Mouse (Mus musculus): ENCODE measurements around the gene Cobll1. TPM values are rescaled to one million over a fixed set of nuclear protein-coding genes. Genes with fewer than 3 reads are reported as not detected.
A peak's percentile ranks its signal among the peaks of the same experiment; 100 is the strongest.

Gene Cobll1
- polyA plus RNA-seq, 1 experiment from 2014 or later, result 23.8 TPM

DNA sequence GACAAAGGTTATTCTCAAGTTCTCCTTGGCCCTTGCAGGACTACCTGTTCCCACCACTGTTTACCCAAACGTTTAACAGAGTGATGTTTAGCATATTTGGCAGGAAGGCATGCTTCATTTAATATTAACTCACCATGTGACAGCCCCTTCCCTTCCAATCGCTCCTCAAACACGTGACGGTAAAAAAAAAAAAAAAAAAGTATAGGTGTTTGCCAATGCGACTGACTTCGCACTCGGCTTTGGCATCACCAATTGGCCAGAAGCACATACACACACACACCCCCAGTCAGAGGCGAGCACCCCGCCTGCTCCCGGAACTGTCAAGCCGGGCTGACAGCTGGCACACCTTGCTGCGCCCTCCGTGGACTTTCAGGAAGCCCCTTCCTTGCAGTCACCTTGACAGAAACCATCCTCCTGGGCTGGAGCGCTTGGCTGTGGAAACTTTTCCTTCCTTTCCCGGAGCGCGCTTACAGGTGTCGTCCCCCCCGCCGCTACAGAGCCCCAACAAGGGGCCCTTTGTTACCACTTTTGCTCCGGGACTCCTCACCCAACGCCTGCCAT lies 1.5 kb downstream of the Cobll1 start:
- no peaks in the 10 kb centered on the region for H3K9me3 ChIP-seq (replicated peaks; ENCODE audit: low read length)
- peak; percentile 67 for DNase-seq (ENCODE audit: low spot score)
- H3K27me3 ChIP-seq (ENCODE audit: insufficient read depth, low read length), result no peaks in the 10 kb centered on the region
- peak overlapping the region; percentile 82 for H3K4me3 ChIP-seq (replicated peaks; ENCODE audit: low read depth, low read length)
- H3K36me3 ChIP-seq (ENCODE audit: insufficient read depth, low read length), result no peaks in the 10 kb centered on the region
- peak overlapping the region; percentile 94 for H3K4me2 ChIP-seq (ENCODE audit: low read length)
- H3K9ac ChIP-seq (ENCODE audit: low read depth, low read length), result peak overlapping the region; percentile 90
- 0% methylated on average over 22 of the region's 22 CpGs for WGBS
- TF ChIP-seq CTCF (IDR thresholded peaks at IDR 0.05; ENCODE audit: low read depth), result no peak
- peak overlapping the region; percentile 99 for H3K27ac ChIP-seq
- 0 out of 2 replicates have a peak, but pooled peaks cover 5% of the 10 kb centered on the region for H3K4me1 ChIP-seq (replicated peaks; ENCODE audit: insufficient read depth, low read length)
- ATAC-seq (replicated peaks; ENCODE audit: low FRiP score, low read depth), result peak; percentile 58

DNA sequence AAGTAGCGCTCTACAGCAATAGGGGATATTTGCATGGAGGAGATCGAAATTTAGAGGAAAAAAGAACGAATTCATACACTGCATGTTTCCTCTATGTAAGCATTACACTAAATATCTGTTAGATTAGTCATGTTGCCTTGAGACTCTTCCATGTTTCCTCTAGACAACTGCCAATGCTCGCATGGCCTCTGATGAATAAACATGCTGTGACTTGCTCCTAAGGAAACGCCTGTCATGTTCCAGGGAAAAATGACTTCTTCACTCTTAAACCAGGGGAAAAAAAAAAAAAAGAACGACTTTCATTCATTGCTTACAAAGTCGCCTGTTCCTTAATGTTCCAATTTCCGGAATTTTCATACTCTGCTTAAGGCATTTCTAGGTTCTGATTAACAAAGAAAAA lies 2.1 kb downstream of the Cobll1 start:
- Histone ChIP-seq H3K9me3 (replicated peaks; ENCODE audit: low read length) (no peaks in the 10 kb centered on the region), H3K36me3 (ENCODE audit: insufficient read depth, low read length) (no peaks in the 10 kb centered on the region), H3K27me3 (ENCODE audit: insufficient read depth, low read length) (no peaks in the 10 kb centered on the region), H3K27ac (peak overlapping the region; percentile 65), H3K4me3 (replicated peaks; ENCODE audit: low read depth, low read length) (peak overlapping the region; percentile 82), H3K4me1 (replicated peaks; ENCODE audit: insufficient read depth, low read length) (0 out of 2 replicates have a peak, but pooled peaks cover 5% of the 10 kb centered on the region), H3K4me2 (ENCODE audit: low read length) (peak overlapping the region; percentile 94), H3K9ac (ENCODE audit: low read depth, low read length) (no peak overlapping the region)
- DNase-seq (ENCODE audit: low spot score) (peak; percentile 30), ATAC-seq (replicated peaks; ENCODE audit: low FRiP score, low read depth) (no peak)
- no peak for TF ChIP-seq CTCF (IDR thresholded peaks at IDR 0.05; ENCODE audit: low read depth)
- 40% methylated on average over 8 of the region's 8 CpGs for WGBS

DNA sequence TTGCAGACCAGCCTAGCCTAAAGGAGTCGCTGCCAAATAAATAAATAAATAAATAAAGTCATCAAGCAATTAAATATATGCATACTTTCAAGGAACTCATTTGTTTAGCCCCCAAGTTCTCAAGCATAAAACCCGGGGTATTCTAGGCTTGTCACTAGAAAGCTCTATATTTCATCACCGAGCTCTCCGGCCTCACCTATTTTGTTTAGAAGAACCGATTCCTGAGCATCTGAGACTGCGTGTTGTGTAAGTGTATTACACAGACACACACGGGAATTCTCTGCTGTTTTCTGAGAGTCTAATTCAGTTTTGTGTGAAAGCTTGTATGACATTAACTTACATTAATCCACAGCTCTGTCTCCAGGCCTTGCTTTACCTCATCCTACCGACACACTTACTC lies 2.6 kb downstream of the Cobll1 start:
- Histone ChIP-seq H3K4me2 (ENCODE audit: low read length) (peak overlapping the region; percentile 94), H3K4me1 (replicated peaks; ENCODE audit: insufficient read depth, low read length) (0 out of 2 replicates have a peak, but pooled peaks cover 5% of the 10 kb centered on the region), H3K9me3 (replicated peaks; ENCODE audit: low read length) (no peaks in the 10 kb centered on the region), H3K4me3 (replicated peaks; ENCODE audit: low read depth, low read length) (peak overlapping the region; percentile 82), H3K27ac (peak overlapping the region; percentile 65), H3K36me3 (ENCODE audit: insufficient read depth, low read length) (no peaks in the 10 kb centered on the region), H3K9ac (ENCODE audit: low read depth, low read length) (no peak overlapping the region), H3K27me3 (ENCODE audit: insufficient read depth, low read length) (no peaks in the 10 kb centered on the region)
- 68% methylated on average over 8 of the region's 8 CpGs for WGBS
- TF ChIP-seq CTCF (IDR thresholded peaks at IDR 0.05; ENCODE audit: low read depth), result no peak
- DNase-seq (ENCODE audit: low spot score) (no peak), ATAC-seq (replicated peaks; ENCODE audit: low FRiP score, low read depth) (no peak)

DNA sequence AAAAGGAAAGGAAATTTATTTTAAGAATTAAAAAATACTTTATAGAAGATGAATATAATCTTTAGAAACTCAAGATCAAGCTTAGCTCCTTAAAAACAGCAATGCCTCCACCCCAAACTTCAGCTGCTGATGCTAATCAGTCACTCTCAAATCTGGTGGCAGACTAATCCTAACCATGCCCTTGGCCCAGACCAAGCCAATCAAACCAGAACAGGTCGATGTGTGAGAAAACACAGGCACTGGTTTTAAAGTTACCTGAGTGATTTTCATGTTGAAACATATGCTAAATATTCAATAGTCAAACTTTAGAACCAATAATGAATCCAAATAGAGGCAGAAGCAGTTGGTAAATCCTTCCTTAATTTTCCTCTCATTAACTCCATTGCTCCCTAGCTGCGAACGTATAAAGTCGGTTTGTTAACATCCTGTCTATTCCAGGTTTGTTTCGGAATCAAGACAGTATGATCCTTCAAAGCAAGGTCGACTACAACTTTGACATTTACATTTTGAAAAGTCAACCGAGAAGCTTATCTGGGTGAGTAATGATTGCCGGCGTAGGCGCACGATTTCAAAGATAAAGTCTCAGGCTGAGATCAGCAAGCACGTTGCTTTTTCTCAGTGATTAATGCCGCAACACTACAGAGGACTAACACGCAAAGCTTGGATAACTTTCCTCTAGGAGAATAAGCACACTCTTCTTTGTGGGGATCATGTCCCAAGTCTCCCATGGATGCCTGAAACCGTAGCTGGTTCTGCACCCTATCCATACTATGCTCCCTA lies 6.3 kb downstream of the Cobll1 start:
- 73% methylated on average over 15 of the region's 15 CpGs for WGBS
- no peak overlapping the region for H3K27ac ChIP-seq
- ATAC-seq (replicated peaks; ENCODE audit: low FRiP score, low read depth), result no peak

DNA sequence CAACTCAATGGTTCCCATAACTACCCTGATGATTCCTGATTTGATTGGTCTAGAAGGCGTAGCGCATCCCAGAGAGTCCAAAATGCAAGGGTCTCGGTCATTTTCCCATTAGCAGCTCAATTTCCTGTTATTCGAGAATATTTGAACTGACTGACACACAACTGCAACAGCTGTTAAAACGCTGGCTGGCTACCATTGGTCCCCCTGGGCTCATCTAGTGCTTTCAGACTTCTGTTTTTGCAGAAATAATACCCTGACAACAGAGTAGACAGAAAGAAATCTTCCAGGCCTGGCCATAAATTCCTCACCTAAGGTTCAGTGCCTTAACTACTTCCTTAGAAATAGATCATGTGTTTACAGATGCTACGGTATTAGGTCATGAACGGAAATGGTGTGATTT lies 10.8 kb downstream of the Cobll1 start:
- no peak for ATAC-seq (replicated peaks; ENCODE audit: low FRiP score, low read depth)

More for the DNA sequence above, 6.3 kb downstream of the Cobll1 start:
- no peak overlapping the region for H3K4me2 ChIP-seq (ENCODE audit: low read length)
- no peak for TF ChIP-seq CTCF (IDR thresholded peaks at IDR 0.05; ENCODE audit: low read depth)
- no peak overlapping the region for H3K9ac ChIP-seq (ENCODE audit: low read depth, low read length)
- H3K36me3 ChIP-seq (ENCODE audit: insufficient read depth, low read length), result no peaks in the 10 kb centered on the region
- no peak overlapping the region for H3K4me3 ChIP-seq (replicated peaks; ENCODE audit: low read depth, low read length)
- no peaks in the 10 kb centered on the region for H3K9me3 ChIP-seq (replicated peaks; ENCODE audit: low read length)
- H3K4me1 ChIP-seq (replicated peaks; ENCODE audit: insufficient read depth, low read length), result 0 out of 2 replicates have a peak, but pooled peaks cover 5% of the 10 kb centered on the region
- no peaks in the 10 kb centered on the region for H3K27me3 ChIP-seq (ENCODE audit: insufficient read depth, low read length)
- no peak for DNase-seq (ENCODE audit: low spot score)

DNA sequence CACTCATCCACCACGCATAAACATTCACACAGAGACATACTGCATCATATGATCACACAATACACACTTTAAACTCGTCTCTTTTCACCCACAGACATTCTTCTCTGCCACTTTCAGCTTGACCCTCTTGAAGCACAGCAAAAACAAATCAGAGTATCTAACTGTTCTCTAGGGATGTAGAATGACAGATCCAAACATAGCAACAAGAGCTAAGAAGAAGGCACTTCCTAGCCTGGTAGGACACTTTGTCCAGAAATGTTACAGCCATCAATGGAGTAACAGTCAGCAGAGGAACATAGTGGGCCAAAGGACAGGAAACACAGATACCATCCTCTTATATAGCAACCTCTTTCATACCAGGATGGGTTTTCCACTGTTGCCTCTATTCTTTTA lies 11.3 kb downstream of the Cobll1 start:
- TF ChIP-seq CTCF (IDR thresholded peaks at IDR 0.05; ENCODE audit: low read depth), result no peak
- no peak overlapping the region for H3K4me2 ChIP-seq (ENCODE audit: low read length)
- H3K27me3 ChIP-seq (ENCODE audit: insufficient read depth, low read length), result no peaks in the 10 kb centered on the region
- no peak overlapping the region for H3K27ac ChIP-seq
- H3K9ac ChIP-seq (ENCODE audit: low read depth, low read length), result no peak overlapping the region
- H3K4me3 ChIP-seq (replicated peaks; ENCODE audit: low read depth, low read length), result no peak overlapping the region
- ATAC-seq (replicated peaks; ENCODE audit: low FRiP score, low read depth) (no peak), DNase-seq (ENCODE audit: low spot score) (no peak)
- 77% methylated on average over 2 of the region's 2 CpGs for WGBS
- no peaks in the 10 kb centered on the region for H3K9me3 ChIP-seq (replicated peaks; ENCODE audit: low read length)
- no peaks in the 10 kb centered on the region for H3K36me3 ChIP-seq (ENCODE audit: insufficient read depth, low read length)
- H3K4me1 ChIP-seq (replicated peaks; ENCODE audit: insufficient read depth, low read length), result no peaks in the 10 kb centered on the region

More for the DNA sequence above, 10.8 kb downstream of the Cobll1 start:
- H3K36me3 ChIP-seq (ENCODE audit: insufficient read depth, low read length), result no peaks in the 10 kb centered on the region
- no peak overlapping the region for H3K4me3 ChIP-seq (replicated peaks; ENCODE audit: low read depth, low read length)
- H3K9me3 ChIP-seq (replicated peaks; ENCODE audit: low read length), result no peaks in the 10 kb centered on the region
- no peaks in the 10 kb centered on the region for H3K27me3 ChIP-seq (ENCODE audit: insufficient read depth, low read length)
- DNase-seq (ENCODE audit: low spot score), result no peak
- 51% methylated on average over 7 of the region's 7 CpGs for WGBS
- no peaks in the 10 kb centered on the region for H3K4me1 ChIP-seq (replicated peaks; ENCODE audit: insufficient read depth, low read length)
- H3K4me2 ChIP-seq (ENCODE audit: low read length), result no peak overlapping the region
- H3K9ac ChIP-seq (ENCODE audit: low read depth, low read length), result no peak overlapping the region
- TF ChIP-seq CTCF (IDR thresholded peaks at IDR 0.05; ENCODE audit: low read depth), result no peak
- H3K27ac ChIP-seq, result no peak overlapping the region
